Mouse (Mus musculus) lung, postnatal 0 days (tissue): ENCODE data around the gene H2afz.

Experiments
- CTCF ChIP-seq: IDR thresholded peaks from 2 replicates; pipeline ENCODE4 v1.5.1; 2016; ENCODE audit warnings: antibody characterized with exemption, mild to moderate bottlenecking
- EP300 ChIP-seq: IDR thresholded peaks from 2 replicates; pipeline ENCODE4 v1.6.1; 2016; ENCODE audit warnings: antibody characterized with exemption, mild to moderate bottlenecking, control low read depth

GRCm38 (mm10) chr3:137823317-137823716, 41.0 kb upstream of the H2afz start:
- no peak for TF ChIP-seq EP300
- TF ChIP-seq CTCF, result no peak
